Comparison of ENCODE assay signal across 7 mouse cellular contexts in genomic region chr17:35725286-35726232, GRCm38 (mm10). TPM values are rescaled to one million over a fixed set of nuclear protein-coding genes. Genes with fewer than 3 reads are reported as not detected.
DNase-seq lines count a peak whose midpoint lies in the region; ATAC-seq and TF ChIP-seq lines count a peak whose summit lies in the region.

No protein-coding gene starts in this region.

- peak; percentile 82 for ATAC-seq in intestine, postnatal 0 days
- peak; percentile 63 for ATAC-seq in midbrain, embryonic 13.5 days

- peak; percentile 100 for TF ChIP-seq CTCF in intestine, postnatal 0 days (IDR thresholded peaks at IDR 0.05; ENCODE audit: low read depth)
- TF ChIP-seq CTCF in small intestine, adult 2 months (IDR thresholded peaks at IDR 0.05; ENCODE audit: extremely low read depth, insufficient read length, insufficient replicate concordance, low read depth, low read length), result peak; percentile 100

- no peak overlapping the region for H3K4me3 ChIP-seq in intestine, postnatal 0 days (ENCODE audit: low read depth, low read length)
- no peak overlapping the region for H3K4me3 ChIP-seq in midbrain, embryonic 13.5 days (replicated peaks)
- peak overlapping the region; percentile 32; the same call in 1 of the 2 replicates for H3K4me3 ChIP-seq in small intestine, adult 2 months (ENCODE audit: low read depth, low read length)

- WGBS in intestine, postnatal 0 days, result 23% methylated on average over 21 of the region's 21 CpGs
- WGBS in midbrain, embryonic 13.5 days, result 36% methylated on average over 21 of the region's 21 CpGs
- 16% methylated on average over 21 of the region's 21 CpGs for WGBS in small intestine, adult 2 months

- no peaks in the 10 kb centered on the region for H3K9me3 ChIP-seq in intestine, postnatal 0 days (ENCODE audit: control insufficient read depth)
- H3K9me3 ChIP-seq in midbrain, embryonic 13.5 days, result no peaks in the 10 kb centered on the region

- H3K4me1 ChIP-seq in intestine, postnatal 0 days (replicated peaks; ENCODE audit: control insufficient read depth, insufficient read depth, low read length), result 0 out of 2 replicates have a peak, but pooled peaks cover 7% of the 10 kb centered on the region
- peaks cover 10% of the 10 kb centered on the region for H3K4me1 ChIP-seq in midbrain, embryonic 13.5 days (replicated peaks)
- peaks cover 13% of the 10 kb centered on the region for H3K4me1 ChIP-seq in small intestine, adult 2 months (ENCODE audit: control insufficient read depth, insufficient read depth, insufficient read length, low read length)

- no peaks in the 10 kb centered on the region for H3K27me3 ChIP-seq in intestine, postnatal 0 days (replicated peaks; ENCODE audit: control insufficient read depth, insufficient read depth, low read length)
- peaks cover 31% of the 10 kb centered on the region for H3K27me3 ChIP-seq in midbrain, embryonic 13.5 days
- no peaks in the 10 kb centered on the region for H3K27me3 ChIP-seq in small intestine, adult 2 months (ENCODE audit: control insufficient read depth, insufficient read depth, low read length)

- peak; percentile 36; the same call in 1 of the 2 replicates for TF ChIP-seq POLR2A in small intestine, adult 2 months (IDR thresholded peaks at IDR 0.05; ENCODE audit: low read depth, low read length)

- no peak overlapping the region for H3K27ac ChIP-seq in intestine, postnatal 0 days (ENCODE audit: low read depth, low read length)
- no peak overlapping the region for H3K27ac ChIP-seq in midbrain, embryonic 13.5 days
- no peak overlapping the region for H3K27ac ChIP-seq in small intestine, adult 2 months (ENCODE audit: insufficient read depth, low read depth, low read length)

- no peak overlapping the region for H3K9ac ChIP-seq in intestine, postnatal 0 days (ENCODE audit: low read depth, low read length)
- no peak overlapping the region for H3K9ac ChIP-seq in midbrain, embryonic 13.5 days (replicated peaks)

- intact Hi-C loops in left cerebral cortex, postnatal 36 days (cut with DNase I), result loop anchor here (5.0 kb wide), 1 partner anchor 138 kb away; no protein-coding TSS in a partner anchor

- peak overlapping the region; percentile 39; the same call in 1 of the 2 replicates for H3K4me2 ChIP-seq in intestine, postnatal 0 days (replicated peaks; ENCODE audit: low read depth)
- no peak overlapping the region for H3K4me2 ChIP-seq in midbrain, embryonic 13.5 days (replicated peaks)

- peak; percentile 94 for DNase-seq in adrenal gland, adult 2 months
- DNase-seq in embryo, embryonic 9.5 days (ENCODE audit: extremely low spot score), result peak; percentile 89
- peak; percentile 90 to 96 for DNase-seq in gastrocnemius, postnatal 4 days (ENCODE audit: low spot score in 2 of 2)
- DNase-seq in left cerebral cortex, postnatal 36 days (ENCODE audit: low spot score in 2 of 2), result peak; percentile 84 to 89

- no peaks in the 10 kb centered on the region for H3K36me3 ChIP-seq in intestine, postnatal 0 days (ENCODE audit: control insufficient read depth, insufficient read depth)
- H3K36me3 ChIP-seq in midbrain, embryonic 13.5 days, result no peaks in the 10 kb centered on the region
- no peaks in the 10 kb centered on the region for H3K36me3 ChIP-seq in small intestine, adult 2 months (ENCODE audit: control insufficient read depth, insufficient read depth, low read length)

RNA-seq across cellular contexts. Expression of gene Ddr1, which starts 21.1 kb away (rescaled TPM):
- total RNA-seq in adrenal gland, adult 2 months (2021), result 10 to 100 TPM; 30.0 to 58.8 TPM
- 58.0 and 61.6 TPM in 2 replicates for polyA plus RNA-seq in adrenal gland, adult 2 months (2012; rRNA removed)
- total RNA-seq in gastrocnemius, postnatal 4 days (2021), result 10 to 100 TPM; 69.6 to 71.4 TPM
- 27.8 and 30.0 TPM in 2 replicates for polyA plus RNA-seq in intestine, postnatal 0 days (2015; fragmentation: Nextera tagmentation; extraction: Ambion mirVana)
- 10 to 100 TPM; 52.5 to 69.9 TPM for total RNA-seq in left cerebral cortex, postnatal 36 days (2021)
- 163 and 187 TPM in 2 replicates for polyA plus RNA-seq in midbrain, embryonic 13.5 days (2015; fragmentation: Nextera tagmentation; extraction: Ambion mirVana)
- 51.9 and 76.9 TPM in 2 replicates for polyA plus RNA-seq in small intestine, adult 2 months (2012; rRNA removed)

RNA-seq across cellular contexts. Expression of gene Gtf2h4, which starts 52.0 kb away (rescaled TPM):
- total RNA-seq in adrenal gland, adult 2 months (2021), result 10 to 100 TPM; 18.6 to 25.3 TPM
- polyA plus RNA-seq in adrenal gland, adult 2 months (2012; rRNA removed), result 22.5 and 23.4 TPM in 2 replicates
- 10 to 100 TPM; 20.6 to 29.2 TPM for total RNA-seq in gastrocnemius, postnatal 4 days (2021)
- 16.9 and 18.1 TPM in 2 replicates for polyA plus RNA-seq in intestine, postnatal 0 days (2015; fragmentation: Nextera tagmentation; extraction: Ambion mirVana)
- 10 to 100 TPM; 26.8 to 29.9 TPM for total RNA-seq in left cerebral cortex, postnatal 36 days (2021)
- polyA plus RNA-seq in midbrain, embryonic 13.5 days (2015; fragmentation: Nextera tagmentation; extraction: Ambion mirVana), result 31.5 and 32.0 TPM in 2 replicates
- polyA plus RNA-seq in small intestine, adult 2 months (2012; rRNA removed), result 11.0 and 17.2 TPM in 2 replicates

RNA-seq across cellular contexts. Expression of gene Vars2, which starts 58.2 kb away (rescaled TPM):
- total RNA-seq in adrenal gland, adult 2 months (2021), result 10 to 100 TPM; 36.4 to 38.6 TPM
- 75.5 and 77.3 TPM in 2 replicates for polyA plus RNA-seq in adrenal gland, adult 2 months (2012; rRNA removed)
- 10 to 100 TPM; 22.1 to 24.4 TPM for total RNA-seq in gastrocnemius, postnatal 4 days (2021)
- 6.0 and 6.3 TPM in 2 replicates for polyA plus RNA-seq in intestine, postnatal 0 days (2015; fragmentation: Nextera tagmentation; extraction: Ambion mirVana)
- 10 to 100 TPM; 30.1 to 40.0 TPM for total RNA-seq in left cerebral cortex, postnatal 36 days (2021)
- polyA plus RNA-seq in midbrain, embryonic 13.5 days (2015; fragmentation: Nextera tagmentation; extraction: Ambion mirVana), result 13.0 and 15.1 TPM in 2 replicates
- 18.2 and 26.5 TPM in 2 replicates for polyA plus RNA-seq in small intestine, adult 2 months (2012; rRNA removed)
